In genomic region chr2:32375317-32375940, GRCm38 (mm10) we compare ENCODE assay signal across 19 mouse cellular contexts. TPM values are rescaled to one million over a fixed set of nuclear protein-coding genes. Genes with fewer than 3 reads are reported as not detected.
DNase-seq lines count a peak whose midpoint lies in the region; ATAC-seq and TF ChIP-seq lines count a peak whose summit lies in the region.
"Had no signal": no experiment of that assay in that cellular context is flagged by ENCODE, and none has a peak within 500 bp of the region (broad histone marks: within the 10 kb centered on the region; RNA-seq: fewer than 3 reads in every experiment).

No protein-coding gene starts in this region.

- ATAC-seq in heart, embryonic 12.5 days (ENCODE audit: insufficient number of reproducible peaks, low FRiP score) = no peak
- no peak for ATAC-seq in cerebellum, adult (ENCODE audit: insufficient number of reproducible peaks, low FRiP score, low TSS enrichment)
- ATAC-seq: activated CD4-positive, CD25-positive, alpha-beta regulatory T cell, adult 4 months; forebrain, embryonic 15.5 days; hindbrain, postnatal 0 days; Patski had no signal

- H3K27me3 ChIP-seq in heart, embryonic 12.5 days (replicated peaks) = no peaks in the 10 kb centered on the region
- no peaks in the 10 kb centered on the region for H3K27me3 ChIP-seq in heart, adult 2 months (ENCODE audit: control insufficient read depth, insufficient read depth, low read length)
- H3K27me3 ChIP-seq: CH12.LX; forebrain, embryonic 15.5 days; hindbrain, embryonic 13.5 days; Patski had no signal

- no peak for TF ChIP-seq EP300 in heart, adult 2 months (IDR thresholded peaks at IDR 0.05; ENCODE audit: insufficient read depth, low read depth, low read length)

- intact Hi-C loops in heart, adult 2 months (cut with DNase I) = no loop called here
- intact Hi-C loops in left cerebral cortex, postnatal 36 days (cut with DNase I) = no loop called here
- intact Hi-C loops in left cerebral cortex, postnatal 10 days (cut with DNase I) = no loop called here

- DNase-seq in heart, adult 2 months = no peak
- peak in 1 of 2 experiments; percentile 24 for DNase-seq in layer of hippocampus, adult 2 months (ENCODE audit: low spot score in 2 of 2)
- DNase-seq in layer of hippocampus, postnatal 36 days = no peak
- DNase-seq in left cerebral cortex, postnatal 36 days (ENCODE audit: low spot score in 2 of 2) = peak; percentile 50 to 72
- DNase-seq in left cerebral cortex, postnatal 10 days (ENCODE audit: extremely low spot score in 1 of 2, low spot score in 2 of 2) = no peak
- DNase-seq in brain, adult 2 months (ENCODE audit: low read depth, low spot score) = peak; percentile 74
- DNase-seq: adrenal gland, postnatal 14 days; cerebellum, adult 2 months; cerebellum, postnatal 10 days; gastrocnemius, postnatal 36 days had no signal

- H3K4me3 ChIP-seq in heart, embryonic 12.5 days = no peak overlapping the region
- H3K4me3 ChIP-seq in heart, adult 2 months = no peak overlapping the region
- H3K4me3 ChIP-seq in layer of hippocampus, adult 2 months = no peak overlapping the region
- H3K4me3 ChIP-seq: forebrain, embryonic 15.5 days; hindbrain, embryonic 13.5 days had no signal

- WGBS in heart, embryonic 12.5 days = 63% methylated on average over 13 of the region's 13 CpGs
- 79% methylated on average over 13 of the region's 13 CpGs for WGBS in heart, adult 2 months

- TF ChIP-seq CTCF in heart, adult 2 months (IDR thresholded peaks at IDR 0.05) = no peak
- no peak for TF ChIP-seq CTCF in layer of hippocampus, adult 2 months (conservative IDR thresholded peaks at IDR 0.05)

- no peak overlapping the region for H3K9ac ChIP-seq in heart, embryonic 12.5 days
- no peak overlapping the region for H3K9ac ChIP-seq in heart, adult 2 months (ENCODE audit: low read depth, low read length)
- H3K9ac ChIP-seq: forebrain, embryonic 15.5 days; hindbrain, embryonic 13.5 days had no signal

- TF ChIP-seq POLR2A in heart, adult 2 months (IDR thresholded peaks at IDR 0.05; ENCODE audit: insufficient read depth, low read depth, low read length) = no peak

- H3K4me1 ChIP-seq in heart, embryonic 12.5 days (replicated peaks) = peaks cover 18% of the 10 kb centered on the region
- no peaks in the 10 kb centered on the region for H3K4me1 ChIP-seq in heart, adult 2 months (ENCODE audit: control insufficient read depth, insufficient read depth, low read length)
- H3K4me1 ChIP-seq: forebrain, embryonic 15.5 days had no signal

- H3K79me2 ChIP-seq in heart, adult 2 months (replicated peaks; ENCODE audit: control insufficient read depth, insufficient read depth, low read length) = no peaks in the 10 kb centered on the region

- H3K27ac ChIP-seq in heart, embryonic 12.5 days (ENCODE audit: poor library complexity, severe bottlenecking) = no peak overlapping the region
- no peak overlapping the region for H3K27ac ChIP-seq in heart, adult 2 months
- peak overlapping the region; percentile 51; the same call in 1 of the 2 replicates for H3K27ac ChIP-seq in layer of hippocampus, adult 2 months
- H3K27ac ChIP-seq: forebrain, embryonic 15.5 days; hindbrain, embryonic 13.5 days; hindbrain, postnatal 0 days had no signal

- peaks cover 88% of the 10 kb centered on the region for H3K36me3 ChIP-seq in heart, embryonic 12.5 days
- no peaks in the 10 kb centered on the region for H3K36me3 ChIP-seq in heart, adult 2 months (ENCODE audit: control insufficient read depth, insufficient read depth, low read length)

- H3K4me2 ChIP-seq in heart, embryonic 12.5 days = peak overlapping the region; percentile 8; the same call in 1 of the 2 replicates
- H3K4me2 ChIP-seq: forebrain, embryonic 15.5 days; hindbrain, embryonic 13.5 days had no signal

- H3K9me3 ChIP-seq in heart, embryonic 12.5 days (replicated peaks) = no peaks in the 10 kb centered on the region
- H3K9me3 ChIP-seq: forebrain, embryonic 15.5 days; hindbrain, embryonic 13.5 days had no signal

RNA-seq across cellular contexts. Expression of gene 1110008P14Rik, which starts 6.3 kb away (rescaled TPM):
- polyA plus RNA-seq in heart, embryonic 12.5 days (2016; fragmentation: Nextera tagmentation; extraction: Ambion mirVana) = 48.2 and 48.9 TPM in 2 replicates
- 10 to 100 TPM; 39.6 to 44.8 TPM for total RNA-seq in heart, adult 2 months (2021)
- polyA plus RNA-seq in heart, adult 2 months (2012; rRNA removed) = 129 and 132 TPM in 2 replicates
- total RNA-seq in layer of hippocampus, adult 2 months (2021) = 100 to 1,000 TPM; 160 to 170 TPM
- 100 to 1,000 TPM; 160 to 170 TPM for total RNA-seq in layer of hippocampus, postnatal 36 days (2021)
- 100 to 1,000 TPM; 312 to 437 TPM for total RNA-seq in left cerebral cortex, postnatal 36 days (2021)
- total RNA-seq in left cerebral cortex, postnatal 10 days (2021) = 100 to 1,000 TPM; 168 to 176 TPM

RNA-seq across cellular contexts. Expression of gene Lcn2, which starts 12.6 kb away (rescaled TPM):
- 0.14 and 0.38 TPM in 2 replicates for polyA plus RNA-seq in heart, embryonic 12.5 days (2016; fragmentation: Nextera tagmentation; extraction: Ambion mirVana)
- total RNA-seq in heart, adult 2 months (2021) = 1 to 10 TPM; 4.1 to 6.9 TPM
- polyA plus RNA-seq in heart, adult 2 months (2012; rRNA removed) = 6.6 and 11.3 TPM in 2 replicates
- under 1 TPM in 1 of 2 experiments, not detected in 1; 0.69 TPM for total RNA-seq in layer of hippocampus, adult 2 months (2021)
- total RNA-seq in layer of hippocampus, postnatal 36 days (2021) = 10 to 100 TPM in 1 of 2 experiments, under 1 TPM in 1; 0.65 to 13.4 TPM
- 1 to 10 TPM in 1 of 2 experiments, under 1 TPM in 1; 0.91 to 1.8 TPM for total RNA-seq in left cerebral cortex, postnatal 36 days (2021)
- 1 to 10 TPM; 1.7 to 3.4 TPM for total RNA-seq in left cerebral cortex, postnatal 10 days (2021)
- total RNA-seq: CH12.LX had no signal
- polyA plus RNA-seq: activated CD4-positive, CD25-positive, alpha-beta regulatory T cell, adult 4 months; hindbrain, embryonic 13.5 days had no signal

RNA-seq across cellular contexts. Expression of gene Ptges2, which starts 20.3 kb away (rescaled TPM):
- polyA plus RNA-seq in heart, embryonic 12.5 days (2016; fragmentation: Nextera tagmentation; extraction: Ambion mirVana) = 39.9 and 44.9 TPM in 2 replicates
- total RNA-seq in heart, adult 2 months (2021) = 10 to 100 TPM; 58.6 to 68.2 TPM
- polyA plus RNA-seq in heart, adult 2 months (2012; rRNA removed) = 68.8 and 98.5 TPM in 2 replicates
- total RNA-seq in layer of hippocampus, adult 2 months (2021) = 10 to 100 TPM; 33.8 to 35.5 TPM
- total RNA-seq in layer of hippocampus, postnatal 36 days (2021) = 10 to 100 TPM; 37.1 to 37.7 TPM
- 10 to 100 TPM; 40.6 to 54.8 TPM for total RNA-seq in left cerebral cortex, postnatal 36 days (2021)
- 10 to 100 TPM; 46.5 to 46.9 TPM for total RNA-seq in left cerebral cortex, postnatal 10 days (2021)

RNA-seq across cellular contexts. Expression of gene Dnm1, which starts 22.3 kb away (rescaled TPM):
- polyA plus RNA-seq in heart, embryonic 12.5 days (2016; fragmentation: Nextera tagmentation; extraction: Ambion mirVana) = 6.2 and 7.6 TPM in 2 replicates
- total RNA-seq in heart, adult 2 months (2021) = 1 to 10 TPM; 4.0 to 5.5 TPM
- polyA plus RNA-seq in heart, adult 2 months (2012; rRNA removed) = 20.4 and 23.1 TPM in 2 replicates
- total RNA-seq in layer of hippocampus, adult 2 months (2021) = 1,000 to 10,000 TPM; 1,274 to 1,381 TPM
- total RNA-seq in layer of hippocampus, postnatal 36 days (2021) = 1,000 to 10,000 TPM; 1,246 to 1,312 TPM
- total RNA-seq in left cerebral cortex, postnatal 36 days (2021) = 1,000 to 10,000 TPM; 1,215 to 1,406 TPM
- total RNA-seq in left cerebral cortex, postnatal 10 days (2021) = 100 to 1,000 TPM; 707 to 727 TPM
- total RNA-seq: hematopoietic stem cell, adult 5-6 weeks had no signal
- polyA plus RNA-seq: activated CD4-positive, CD25-positive, alpha-beta regulatory T cell, adult 4 months had no signal

RNA-seq across cellular contexts. Expression of gene Ciz1, which starts 23.3 kb away (rescaled TPM):
- 40.5 and 42.2 TPM in 2 replicates for polyA plus RNA-seq in heart, embryonic 12.5 days (2016; fragmentation: Nextera tagmentation; extraction: Ambion mirVana)
- total RNA-seq in heart, adult 2 months (2021) = 10 to 100 TPM; 26.7 to 29.5 TPM
- polyA plus RNA-seq in heart, adult 2 months (2012; rRNA removed) = 117 and 128 TPM in 2 replicates
- total RNA-seq in layer of hippocampus, adult 2 months (2021) = 10 to 100 TPM; 75.3 to 92.7 TPM
- 10 to 100 TPM; 69.8 to 94.5 TPM for total RNA-seq in layer of hippocampus, postnatal 36 days (2021)
- 10 to 100 TPM; 60.4 to 97.8 TPM for total RNA-seq in left cerebral cortex, postnatal 36 days (2021)
- total RNA-seq in left cerebral cortex, postnatal 10 days (2021) = 10 to 100 TPM; 65.2 to 75.1 TPM

Comparison
In these comparisons a context has a peak if more than half of its experiments do, and no peak if none do; other contexts are left out.
1. DNase-seq: peak in left cerebral cortex, postnatal 36 days (2 of 2) and brain, adult 2 months (single experiment); none in heart, adult 2 months (0 of 2), layer of hippocampus, postnatal 36 days (0 of 2) and left cerebral cortex, postnatal 10 days (0 of 2).